Mouse (Mus musculus) liver, adult 2 months (tissue): Measurements from ENCODE around the gene Srcap. TPM values are rescaled to one million over a fixed set of nuclear protein-coding genes. Genes with fewer than 3 reads are reported as not detected.

ENCODE experiments used
- DNase-seq: peaks from one replicate; pipeline ENCODE4 v3.0.0-alpha.2; 2011; ENCODE audit warnings: low read depth, low spot score; ENCODE audit errors: extremely low read depth
- H3K27ac ChIP-seq: fragments of 200-500 bp; replicated peaks from 2 replicates; pipeline ENCODE4 v1.5.1; 2012; ENCODE audit warnings: low read depth, mild to moderate bottlenecking, control low read depth, inconsistent platforms, low read length; ENCODE audit not compliant: insufficient read depth
- H3K27me3 ChIP-seq: fragments of 200-500 bp; 2 replicates; pipeline ENCODE4 v1.6.1; 2012; ENCODE audit warnings: mild to moderate bottlenecking, moderate library complexity, low read length, inconsistent platforms; ENCODE audit not compliant: control insufficient read depth, insufficient read depth
- H3K36me3 ChIP-seq: fragments of 200-500 bp; 2 replicates; pipeline ENCODE4 v1.6.1; 2012; ENCODE audit warnings: low read length, inconsistent platforms; ENCODE audit not compliant: control insufficient read depth, insufficient read depth
- H3K4me1 ChIP-seq: fragments of 200-500 bp; 2 replicates; pipeline ENCODE4 v1.6.1; 2011; ENCODE audit warnings: low read length; ENCODE audit not compliant: control insufficient read depth, insufficient read depth
- H3K4me3 ChIP-seq: fragments of 200-500 bp; 2 replicates; pipeline ENCODE4 v1.5.1; 2011; ENCODE audit warnings: low read depth, mild to moderate bottlenecking, control low read depth, low read length, moderate library complexity; ENCODE audit not compliant: insufficient read depth
- H3K79me2 ChIP-seq: fragments of 200-500 bp; 2 replicates; pipeline ENCODE4 v1.6.1; 2012; ENCODE audit warnings: inconsistent platforms, mild to moderate bottlenecking, low read length, moderate library complexity; ENCODE audit not compliant: control insufficient read depth, insufficient read depth
- H3K9ac ChIP-seq: fragments of 200-500 bp; 2 replicates; pipeline ENCODE4 v1.6.1; 2012; ENCODE audit warnings: low read depth, mild to moderate bottlenecking, control low read depth, inconsistent platforms, low read length
- CTCF ChIP-seq: fragments of 200-500 bp; IDR thresholded peaks from 2 replicates; pipeline ENCODE4 v1.5.1; 2011; ENCODE audit warnings: low read depth, low read length, control low read depth
- POLR2A ChIP-seq: fragments of 200-500 bp; IDR thresholded peaks from 2 replicates; pipeline ENCODE4 v1.6.1; 2011; ENCODE audit warnings: low read length, control low read depth; ENCODE audit not compliant: insufficient read depth; ENCODE audit errors: extremely low read depth
- WGBS: fragments of 180-500 bp; shearing (Covaris S2); methylation state at CpG from one replicate; pipeline ENCODE4 v1.1.7; 2018; 5-methylcytosine and 5-hydroxymethylcytosine counted together
- polyA plus RNA-seq: library from polyadenylated mRNA; depleted of rRNA; stranded (reverse); fragments of >200 nt; gene quantifications from 2 replicates; pipeline ENCODE4 v1.2.3, GENCODE M21; 2012
- total RNA-seq: library from RNA; depleted of rRNA; stranded (reverse); fragments of >200 nt; gene quantifications from 2 replicates; pipeline ENCODE4 v1.2.3, GENCODE M21; 2014

The Srcap gene
- total and polyA plus RNA-seq, 2 experiments, result 9.6 to 10.9 TPM

DNA sequence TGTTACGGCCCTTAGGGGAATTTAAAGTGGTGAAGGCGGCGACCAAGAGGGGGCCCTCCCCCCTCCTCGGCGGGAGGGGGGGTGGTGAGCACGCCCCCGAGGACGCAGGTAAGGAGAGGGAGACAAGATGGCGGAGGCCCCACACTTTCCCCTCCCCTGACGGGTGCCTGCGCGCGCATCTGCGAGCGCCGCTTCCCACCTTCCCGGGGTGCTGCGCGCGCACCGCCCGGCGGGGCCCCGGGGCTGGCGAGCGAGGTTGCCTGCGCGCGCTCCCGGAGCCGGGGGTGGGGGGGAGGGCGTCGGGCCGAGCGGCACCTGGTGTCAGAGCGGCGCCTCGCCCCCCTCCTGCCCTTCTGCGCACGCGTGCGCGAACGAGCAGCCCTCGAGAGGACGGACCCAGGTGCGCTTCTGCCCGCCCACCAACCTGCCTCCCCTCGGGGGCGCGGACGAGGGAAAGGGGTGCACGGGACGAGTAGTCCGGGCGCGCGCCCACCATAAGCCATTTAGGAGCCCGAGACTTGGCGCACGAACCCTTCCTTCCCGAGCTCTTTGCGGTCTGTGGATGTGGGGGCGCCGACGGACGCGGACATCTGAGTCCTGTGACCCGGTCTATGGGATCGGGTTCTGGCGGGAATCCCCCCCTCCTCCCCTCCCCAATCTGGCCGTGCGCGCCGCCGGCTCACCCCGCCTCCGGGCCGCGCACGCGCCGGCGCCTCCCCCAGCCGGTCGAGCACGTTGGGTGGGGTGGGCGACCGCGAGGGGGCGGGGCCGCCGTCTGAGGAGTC lies 640 bp downstream of the Srcap start:
- Histone ChIP-seq H3K4me1 (peaks cover 8% of the 10 kb centered on the region), H3K4me3 (peak overlapping the region; percentile 89), H3K36me3 (peaks cover 22% of the 10 kb centered on the region), H3K27ac (peak overlapping the region; percentile 98), H3K27me3 (no peaks in the 10 kb centered on the region), H3K9ac (peak overlapping the region; percentile 94), H3K79me2 (peaks cover 14% of the 10 kb centered on the region; the same call in 1 of the 2 replicates)
- under 1% methylated on average over 84 of the region's 93 CpGs for WGBS
- peak; percentile 70 for DNase-seq
- TF ChIP-seq CTCF, result no peak
- 0 out of 2 replicates have a peak, but pooled peaks have one; percentile 6 for TF ChIP-seq POLR2A

DNA sequence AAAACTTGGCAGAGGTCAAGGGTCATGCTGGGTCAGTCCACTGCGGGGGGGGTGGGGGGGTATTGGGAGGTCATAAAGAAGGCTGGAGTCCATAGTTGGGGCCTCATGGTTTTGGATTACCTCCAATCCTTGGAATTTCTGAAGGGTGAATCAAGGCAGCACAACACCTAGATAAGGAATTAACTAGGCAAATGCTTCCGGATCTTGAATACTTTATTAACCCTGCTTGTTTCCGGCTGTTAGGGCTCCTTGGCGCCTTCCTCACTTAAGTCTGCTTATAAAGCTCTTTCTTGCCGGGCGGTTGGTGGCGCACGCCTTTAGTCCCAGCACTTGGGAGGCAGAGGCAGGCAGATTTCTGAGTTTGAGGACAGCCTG lies 1.2 kb downstream of the Srcap start:
- DNase-seq, result peak; percentile 71

GRCm38 (mm10) chr7:127513781-127514180 lies 2.0 kb downstream of the Srcap start:
- WGBS, result 32% methylated on average over 3 of the region's 3 CpGs
- Histone ChIP-seq H3K4me3 (peak overlapping the region; percentile 89; the same call in 1 of the 2 replicates), H3K27ac (no peak overlapping the region), H3K4me1 (peaks cover 8% of the 10 kb centered on the region), H3K9ac (peak overlapping the region; percentile 48; the same call in 1 of the 2 replicates), H3K79me2 (peaks cover 14% of the 10 kb centered on the region; the same call in 1 of the 2 replicates), H3K27me3 (no peaks in the 10 kb centered on the region), H3K36me3 (peaks cover 31% of the 10 kb centered on the region)
- TF ChIP-seq POLR2A (no peak), CTCF (no peak)
- DNase-seq, result no peak

More for the DNA sequence above, 1.2 kb downstream of the Srcap start:
- 6% methylated on average over 8 of the region's 8 CpGs for WGBS
- Histone ChIP-seq H3K36me3 (peaks cover 27% of the 10 kb centered on the region), H3K4me1 (peaks cover 8% of the 10 kb centered on the region), H3K27me3 (no peaks in the 10 kb centered on the region), H3K9ac (peak overlapping the region; percentile 34; the same call in 1 of the 2 replicates), H3K4me3 (peak overlapping the region; percentile 89), H3K27ac (peak overlapping the region; percentile 77), H3K79me2 (peaks cover 14% of the 10 kb centered on the region; the same call in 1 of the 2 replicates)
- TF ChIP-seq CTCF, result no peak
- no peak for TF ChIP-seq POLR2A

DNA sequence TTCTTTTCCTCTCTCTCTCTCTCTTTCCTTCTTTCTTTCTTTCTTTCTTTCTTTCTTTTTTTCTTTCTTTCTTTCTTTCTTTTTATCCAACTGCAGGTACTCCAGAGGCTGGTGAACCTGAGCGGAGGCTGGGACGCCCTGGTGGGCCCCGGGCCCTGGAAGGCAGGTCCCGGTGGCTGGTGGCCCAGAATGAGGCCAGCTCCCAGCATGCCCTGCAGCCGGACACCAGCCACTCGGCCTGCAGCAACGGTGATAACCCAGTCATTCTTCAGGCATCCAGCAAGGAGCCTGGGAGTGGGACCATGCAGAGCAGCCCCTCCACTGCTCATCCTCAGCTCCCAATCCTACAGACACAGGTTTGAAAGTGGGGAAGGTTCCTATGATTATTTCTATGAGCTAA lies 4.1 kb downstream of the Srcap start:
- Histone ChIP-seq H3K27me3 (no peaks in the 10 kb centered on the region), H3K79me2 (peaks cover 14% of the 10 kb centered on the region; the same call in 1 of the 2 replicates), H3K4me3 (no peak overlapping the region), H3K27ac (no peak overlapping the region), H3K4me1 (peaks cover 8% of the 10 kb centered on the region), H3K9ac (no peak overlapping the region), H3K36me3 (peaks cover 44% of the 10 kb centered on the region)
- 72% methylated on average over 7 of the region's 7 CpGs for WGBS
- DNase-seq, result no peak
- TF ChIP-seq CTCF, result no peak
- no peak for TF ChIP-seq POLR2A

- DNase-seq, result no peak
- peaks cover 8% of the 10 kb centered on the region for H3K4me1 ChIP-seq
- peaks cover 14% of the 10 kb centered on the region; the same call in 1 of the 2 replicates for H3K79me2 ChIP-seq
- H3K27me3 ChIP-seq, result no peaks in the 10 kb centered on the region
- peaks cover 49% of the 10 kb centered on the region for H3K36me3 ChIP-seq
- TF ChIP-seq CTCF (no peak), POLR2A (no peak)
- 93% methylated on average over 6 of the region's 7 CpGs for WGBS
- H3K27ac ChIP-seq, result no peak overlapping the region
- H3K4me3 ChIP-seq, result no peak overlapping the region
- no peak overlapping the region for H3K9ac ChIP-seq
Measured at GRCm38 (mm10) chr7:127516344-127516743, 4.6 kb downstream of the Srcap start.

DNA sequence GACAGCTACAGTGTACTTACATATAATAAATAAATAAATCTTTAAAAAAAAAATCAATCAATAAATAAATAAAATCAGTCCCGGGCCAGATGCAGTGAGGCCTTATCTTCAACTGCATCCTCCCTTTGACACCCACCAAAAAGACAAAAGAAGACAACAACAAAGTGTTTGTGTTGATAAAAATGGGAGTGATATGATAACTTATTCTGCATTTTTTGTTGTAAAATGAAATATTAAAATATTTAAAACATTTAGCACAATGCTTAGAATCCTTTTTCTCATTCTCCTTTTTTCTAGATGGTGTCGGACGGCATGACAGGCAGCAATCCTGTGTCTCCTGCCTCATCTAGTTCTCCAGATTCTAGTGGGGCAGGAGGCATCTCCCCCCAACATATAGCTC lies 7.5 kb downstream of the Srcap start, which contains the start of gene Gm42715:
Gm42715 (plus strand) TSS at position 301 of the 400 bp plus-strand sequence.
- Histone ChIP-seq H3K9ac (no peak within 1 kb of the TSS), H3K27me3 (no peaks in the 10 kb centered on the region), H3K36me3 (peaks cover 71% of the 10 kb centered on the region), H3K4me1 (no peaks in the 10 kb centered on the region), H3K27ac (no peak within 1 kb of the TSS), H3K4me3 (no peak within 1 kb of the TSS), H3K79me2 (peaks cover 11% of the 10 kb centered on the region; the same call in 1 of the 2 replicates)
- 69% methylated on average over 3 of the region's 3 CpGs for WGBS
- no peak for TF ChIP-seq POLR2A
- TF ChIP-seq CTCF, result no peak
- DNase-seq, result no peak
